ENCODE assay signal across 17 mouse cellular contexts in the genomic region with DNA sequence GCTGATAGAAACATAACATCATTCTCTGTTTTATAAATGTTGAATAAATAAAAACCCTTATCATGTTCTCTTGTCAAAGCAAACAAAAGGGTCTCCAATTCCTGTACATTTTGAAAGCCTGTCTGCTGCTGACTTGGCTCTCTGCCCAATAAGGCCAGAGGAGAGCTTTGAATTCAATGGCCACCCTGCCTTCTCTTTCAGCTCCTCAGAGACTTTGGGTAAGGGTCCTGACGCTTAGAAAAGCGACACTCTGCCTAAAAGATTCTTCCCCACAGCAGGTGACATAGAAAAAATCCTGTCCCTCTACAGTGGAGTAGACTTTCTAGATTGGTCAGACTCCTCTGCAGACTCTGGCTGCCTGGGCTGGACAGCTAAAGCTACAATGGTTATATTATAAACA.
A peak's percentile ranks its signal among the peaks of the same experiment; 100 is the strongest.
DNase-seq lines count a peak whose midpoint lies in the region; ATAC-seq lines count a peak whose summit lies in the region.
"Had no signal": no experiment of that assay in that cellular context is flagged by ENCODE, and none has a peak within 500 bp of the region (broad histone marks: within the 10 kb centered on the region; RNA-seq: fewer than 3 reads in every experiment).

No protein-coding gene starts in this region.

- 12% methylated on average over 2 of the region's 2 CpGs for WGBS in forebrain, embryonic 14.5 days
- WGBS in forebrain, embryonic 16.5 days = 13% methylated on average over 2 of the region's 2 CpGs
- 19% methylated on average over 2 of the region's 2 CpGs for WGBS in hindbrain, embryonic 14.5 days
- 19% methylated on average over 2 of the region's 2 CpGs for WGBS in hindbrain, embryonic 16.5 days
- WGBS in midbrain, embryonic 13.5 days = 18% methylated on average over 2 of the region's 2 CpGs
- 7% methylated on average over 2 of the region's 2 CpGs for WGBS in midbrain, embryonic 16.5 days

- no peak for ATAC-seq in forebrain, embryonic 14.5 days
- no peak for ATAC-seq in forebrain, embryonic 16.5 days
- peak; percentile 32; the same call in 1 of the 2 replicates for ATAC-seq in hindbrain, embryonic 14.5 days (ENCODE audit: low FRiP score)
- no peak for ATAC-seq in hindbrain, embryonic 16.5 days
- ATAC-seq in midbrain, embryonic 13.5 days = 0 out of 2 replicates have a peak, but pooled peaks have one; percentile 34
- ATAC-seq in midbrain, embryonic 16.5 days = no peak
- ATAC-seq: forebrain, embryonic 13.5 days had no signal

- no peak overlapping the region for H3K4me3 ChIP-seq in forebrain, embryonic 14.5 days (ENCODE audit: low read depth, low read length)
- no peak overlapping the region for H3K4me3 ChIP-seq in forebrain, embryonic 16.5 days (replicated peaks; ENCODE audit: low read length)
- H3K4me3 ChIP-seq in hindbrain, embryonic 14.5 days (replicated peaks; ENCODE audit: low read length) = no peak overlapping the region
- H3K4me3 ChIP-seq in hindbrain, embryonic 16.5 days (ENCODE audit: low read length) = no peak overlapping the region
- H3K4me3 ChIP-seq in midbrain, embryonic 13.5 days (replicated peaks) = no peak overlapping the region
- no peak overlapping the region for H3K4me3 ChIP-seq in midbrain, embryonic 16.5 days (ENCODE audit: low read depth, low read length)
- H3K4me3 ChIP-seq: embryonic facial prominence, embryonic 10.5 days; forebrain, embryonic 13.5 days; heart, embryonic 10.5 days had no signal

- peak; percentile 23 for DNase-seq in forebrain, embryonic 14.5 days (ENCODE audit: low spot score)
- DNase-seq in hindbrain, embryonic 14.5 days (ENCODE audit: low spot score) = no peak
- DNase-seq in retina, postnatal 1 day = peak; percentile 12
- no peak for DNase-seq in retina, embryonic 14.5 days (ENCODE audit: low spot score)
- DNase-seq: adrenal gland, postnatal 10 days; cerebellum, adult 11-12 months; cerebellum, adult 9-11 months; gastrocnemius, postnatal 36 days; heart, adult 18-20 months; heart, postnatal 10 days had no signal

- no peaks in the 10 kb centered on the region for H3K9me3 ChIP-seq in forebrain, embryonic 14.5 days (replicated peaks; ENCODE audit: control insufficient read depth, low read length)
- no peaks in the 10 kb centered on the region for H3K9me3 ChIP-seq in forebrain, embryonic 16.5 days (ENCODE audit: control insufficient read depth, low read length)
- H3K9me3 ChIP-seq in hindbrain, embryonic 14.5 days (ENCODE audit: control insufficient read depth, low read length) = no peaks in the 10 kb centered on the region
- no peaks in the 10 kb centered on the region for H3K9me3 ChIP-seq in hindbrain, embryonic 16.5 days (ENCODE audit: control insufficient read depth, low read length)
- no peaks in the 10 kb centered on the region for H3K9me3 ChIP-seq in midbrain, embryonic 13.5 days
- H3K9me3 ChIP-seq in midbrain, embryonic 16.5 days (replicated peaks; ENCODE audit: control insufficient read depth, low read length, poor library complexity, severe bottlenecking) = no peaks in the 10 kb centered on the region
- H3K9me3 ChIP-seq: embryonic facial prominence, embryonic 10.5 days; forebrain, embryonic 13.5 days; heart, embryonic 10.5 days had no signal

- no peaks in the 10 kb centered on the region for H3K27me3 ChIP-seq in forebrain, embryonic 14.5 days (replicated peaks; ENCODE audit: control insufficient read depth, insufficient read depth, low read length)
- H3K27me3 ChIP-seq in forebrain, embryonic 16.5 days (replicated peaks; ENCODE audit: control insufficient read depth, insufficient read depth, low read length) = no peaks in the 10 kb centered on the region
- no peaks in the 10 kb centered on the region for H3K27me3 ChIP-seq in hindbrain, embryonic 14.5 days (ENCODE audit: control insufficient read depth, insufficient read depth, low read length)
- no peaks in the 10 kb centered on the region for H3K27me3 ChIP-seq in hindbrain, embryonic 16.5 days (replicated peaks; ENCODE audit: control insufficient read depth, insufficient read depth, low read length)
- H3K27me3 ChIP-seq in midbrain, embryonic 13.5 days = no peaks in the 10 kb centered on the region
- H3K27me3 ChIP-seq in midbrain, embryonic 16.5 days (ENCODE audit: control insufficient read depth, insufficient read depth, low read depth, low read length) = no peaks in the 10 kb centered on the region

- no peaks in the 10 kb centered on the region for H3K36me3 ChIP-seq in forebrain, embryonic 14.5 days (ENCODE audit: control insufficient read depth, insufficient read depth, low read length)
- no peaks in the 10 kb centered on the region for H3K36me3 ChIP-seq in forebrain, embryonic 16.5 days (ENCODE audit: control insufficient read depth, insufficient read depth)
- no peaks in the 10 kb centered on the region for H3K36me3 ChIP-seq in hindbrain, embryonic 14.5 days (replicated peaks; ENCODE audit: control insufficient read depth, insufficient read depth)
- H3K36me3 ChIP-seq in hindbrain, embryonic 16.5 days (ENCODE audit: control insufficient read depth, insufficient read depth, low read length) = no peaks in the 10 kb centered on the region
- no peaks in the 10 kb centered on the region for H3K36me3 ChIP-seq in midbrain, embryonic 13.5 days
- H3K36me3 ChIP-seq in midbrain, embryonic 16.5 days (ENCODE audit: control insufficient read depth, insufficient read depth, low read length) = no peaks in the 10 kb centered on the region
- H3K36me3 ChIP-seq: embryonic facial prominence, embryonic 10.5 days; heart, embryonic 10.5 days had no signal

- no peak overlapping the region for H3K4me2 ChIP-seq in forebrain, embryonic 14.5 days (ENCODE audit: low read length)
- no peak overlapping the region for H3K4me2 ChIP-seq in forebrain, embryonic 16.5 days (ENCODE audit: low read length)
- H3K4me2 ChIP-seq in hindbrain, embryonic 14.5 days (replicated peaks) = no peak overlapping the region
- H3K4me2 ChIP-seq in hindbrain, embryonic 16.5 days (ENCODE audit: low read length) = no peak overlapping the region
- no peak overlapping the region for H3K4me2 ChIP-seq in midbrain, embryonic 13.5 days (replicated peaks)
- H3K4me2 ChIP-seq in midbrain, embryonic 16.5 days (ENCODE audit: low read length) = no peak overlapping the region
- H3K4me2 ChIP-seq: forebrain, embryonic 13.5 days had no signal

- no peak overlapping the region for H3K27ac ChIP-seq in forebrain, embryonic 14.5 days (ENCODE audit: low read depth, low read length)
- no peak overlapping the region for H3K27ac ChIP-seq in forebrain, embryonic 16.5 days (ENCODE audit: low read length)
- H3K27ac ChIP-seq in hindbrain, embryonic 14.5 days = no peak overlapping the region; the same call in 1 of the 2 replicates
- no peak overlapping the region for H3K27ac ChIP-seq in hindbrain, embryonic 16.5 days (ENCODE audit: low read depth, low read length)
- no peak overlapping the region for H3K27ac ChIP-seq in midbrain, embryonic 13.5 days
- no peak overlapping the region for H3K27ac ChIP-seq in midbrain, embryonic 16.5 days (ENCODE audit: low read length)
- H3K27ac ChIP-seq: embryonic facial prominence, embryonic 10.5 days; forebrain, embryonic 13.5 days; heart, embryonic 10.5 days had no signal

- H3K4me1 ChIP-seq in forebrain, embryonic 14.5 days (ENCODE audit: control insufficient read depth, insufficient read depth, low read length) = peaks cover 12% of the 10 kb centered on the region
- peaks cover 5% of the 10 kb centered on the region; the same call in 1 of the 2 replicates for H3K4me1 ChIP-seq in forebrain, embryonic 16.5 days (replicated peaks; ENCODE audit: control insufficient read depth, insufficient read depth, low read length)
- peaks cover 10% of the 10 kb centered on the region for H3K4me1 ChIP-seq in hindbrain, embryonic 14.5 days (replicated peaks; ENCODE audit: control insufficient read depth, insufficient read depth, low read length)
- peaks cover 2% of the 10 kb centered on the region for H3K4me1 ChIP-seq in hindbrain, embryonic 16.5 days (ENCODE audit: control insufficient read depth, insufficient read depth, low read depth, low read length)
- H3K4me1 ChIP-seq in midbrain, embryonic 13.5 days (replicated peaks) = peaks cover 23% of the 10 kb centered on the region
- peaks cover 14% of the 10 kb centered on the region for H3K4me1 ChIP-seq in midbrain, embryonic 16.5 days (ENCODE audit: control insufficient read depth, insufficient read depth, low read length)
- H3K4me1 ChIP-seq: embryonic facial prominence, embryonic 10.5 days; heart, embryonic 10.5 days had no signal

- no peak overlapping the region for H3K9ac ChIP-seq in forebrain, embryonic 14.5 days (ENCODE audit: low read length)
- H3K9ac ChIP-seq in forebrain, embryonic 16.5 days (replicated peaks; ENCODE audit: low read depth, low read length) = no peak overlapping the region
- H3K9ac ChIP-seq in hindbrain, embryonic 14.5 days = no peak overlapping the region
- no peak overlapping the region for H3K9ac ChIP-seq in hindbrain, embryonic 16.5 days (ENCODE audit: low read depth, low read length)
- H3K9ac ChIP-seq in midbrain, embryonic 13.5 days (replicated peaks) = no peak overlapping the region
- no peak overlapping the region for H3K9ac ChIP-seq in midbrain, embryonic 16.5 days (ENCODE audit: low read depth, low read length)
- H3K9ac ChIP-seq: forebrain, embryonic 13.5 days had no signal

Comparison
In these comparisons a context has a peak if more than half of its experiments do, and no peak if none do; other contexts are left out.
1. ATAC-seq: peak in hindbrain, embryonic 14.5 days (single experiment) and midbrain, embryonic 13.5 days (single experiment); none in forebrain, embryonic 14.5 days (single experiment), forebrain, embryonic 16.5 days (single experiment), hindbrain, embryonic 16.5 days (single experiment) and midbrain, embryonic 16.5 days (single experiment).
2. DNase-seq: peak in forebrain, embryonic 14.5 days (single experiment) and retina, postnatal 1 day (single experiment); none in hindbrain, embryonic 14.5 days (single experiment) and retina, embryonic 14.5 days (single experiment).